Mouse (Mus musculus): Measurements from ENCODE around the gene Nat9.

Nat9 gene

GRCm38 (mm10) chr11:115153699-115154292, 33.9 kb downstream of the Nat9 start:
- 4% methylated on average over 35 of the region's 35 CpGs for WGBS

GRCm38 (mm10) chr11:115153088-115153487, 34.6 kb downstream of the Nat9 start:
- 89% methylated on average over 9 of the region's 9 CpGs for WGBS

- 36% methylated on average over 15 of the region's 15 CpGs for WGBS
These were observed 35.8 kb downstream of the Nat9 start for GRCm38 (mm10) chr11:115151755-115152429.

GRCm38 (mm10) chr11:115150741-115151254, 36.9 kb downstream of the Nat9 start:
- WGBS = 86% methylated on average over 6 of the region's 6 CpGs

- WGBS = 77% methylated on average over 4 of the region's 4 CpGs
These were observed 39.8 kb downstream of the Nat9 start for GRCm38 (mm10) chr11:115147813-115148212.

GRCm38 (mm10) chr11:115141970-115142369, 45.7 kb downstream of the Nat9 start:
- 87% methylated on average over 2 of the region's 2 CpGs for whole genome bisulfite sequencing

- 81% methylated on average over 5 of the region's 5 CpGs for WGBS
These were observed 48.9 kb downstream of the Nat9 start for GRCm38 (mm10) chr11:115138597-115139262.

GRCm38 (mm10) chr11:115133800-115134199, 53.9 kb downstream of the Nat9 start, which contains the start of gene Cd300lf:
Cd300lf (minus strand) TSS chr11:115133992.
- WGBS = 79% methylated on average over 8 of the region's 8 CpGs

Data from cerebral cortex, adult 2 months (tissue).